Comparison of ENCODE assay signal across 8 mouse cellular contexts in genomic region chr16:21423546-21423910, GRCm38 (mm10). TPM values are rescaled to one million over a fixed set of nuclear protein-coding genes. Genes with fewer than 3 reads are reported as not detected.
DNase-seq lines count a peak whose midpoint lies in the region; ATAC-seq lines count a peak whose summit lies in the region.

No protein-coding gene starts in this region.

- H3K4me3 ChIP-seq in kidney, embryonic 14.5 days (ENCODE audit: low read length): peak overlapping the region; percentile 89
- peak overlapping the region; percentile 80 for H3K4me3 ChIP-seq in hindbrain, embryonic 15.5 days

- no peaks in the 10 kb centered on the region for H3K27me3 ChIP-seq in kidney, embryonic 14.5 days (ENCODE audit: control insufficient read depth, insufficient read depth, low read length)
- H3K27me3 ChIP-seq in hindbrain, embryonic 15.5 days: no peaks in the 10 kb centered on the region

- peak overlapping the region; percentile 66 for H3K27ac ChIP-seq in kidney, embryonic 14.5 days (ENCODE audit: low read depth, low read length)
- peak overlapping the region; percentile 78 for H3K27ac ChIP-seq in hindbrain, embryonic 15.5 days (replicated peaks)

- DNase-seq in kidney, adult 11 months: no peak
- DNase-seq in c-Kit-positive CD71-positive TER-119-negative erythroid progenitor cells, embryonic 14.5 days (ENCODE audit: low read depth): peak; percentile 40
- no peak for DNase-seq in left cerebral cortex, postnatal 36 days (ENCODE audit: low spot score in 2 of 2)
- no peak for DNase-seq in frontal cortex, adult 2 months (ENCODE audit: extremely low spot score in 1 of 2, low spot score in 1 of 2)
- DNase-seq in thymus, postnatal 36 days: no peak

- peak; percentile 72 for ATAC-seq in kidney, embryonic 14.5 days (ENCODE audit: low FRiP score, low TSS enrichment)
- no peak; the same call in 1 of the 2 replicates for ATAC-seq in hindbrain, embryonic 15.5 days (ENCODE audit: low FRiP score, low read depth)
- peak; percentile 11 for ATAC-seq in megakaryocyte, adult 5-6 weeks (ENCODE audit: poor library complexity, severe bottlenecking)

- intact Hi-C loops in left cerebral cortex, postnatal 36 days (cut with DNase I): no loop called here

- no peaks in the 10 kb centered on the region for H3K36me3 ChIP-seq in kidney, embryonic 14.5 days (ENCODE audit: control insufficient read depth, insufficient read depth, low read length)
- H3K36me3 ChIP-seq in hindbrain, embryonic 15.5 days: no peaks in the 10 kb centered on the region

- peaks cover 9% of the 10 kb centered on the region; the same call in 1 of the 2 replicates for H3K4me1 ChIP-seq in kidney, embryonic 14.5 days (ENCODE audit: control insufficient read depth, insufficient read depth, low read length)
- peaks cover 18% of the 10 kb centered on the region for H3K4me1 ChIP-seq in hindbrain, embryonic 15.5 days (replicated peaks)

- H3K9me3 ChIP-seq in kidney, embryonic 14.5 days (ENCODE audit: control insufficient read depth, low read length): no peaks in the 10 kb centered on the region
- no peaks in the 10 kb centered on the region for H3K9me3 ChIP-seq in hindbrain, embryonic 15.5 days

- 2% methylated on average over 10 of the region's 10 CpGs for WGBS in kidney, embryonic 14.5 days
- 4% methylated on average over 10 of the region's 10 CpGs for WGBS in hindbrain, embryonic 15.5 days

- peak overlapping the region; percentile 82 for H3K9ac ChIP-seq in kidney, embryonic 14.5 days (ENCODE audit: low read depth, low read length)
- peak overlapping the region; percentile 79 for H3K9ac ChIP-seq in hindbrain, embryonic 15.5 days

- H3K4me2 ChIP-seq in kidney, embryonic 14.5 days (replicated peaks; ENCODE audit: low read depth, low read length): peak overlapping the region; percentile 95
- H3K4me2 ChIP-seq in hindbrain, embryonic 15.5 days: peak overlapping the region; percentile 77

RNA-seq across cellular contexts. Expression of gene Vps8, which starts 0.6 kb away (rescaled TPM):
- polyA plus RNA-seq in kidney, embryonic 14.5 days (2014; fragmentation: Nextera tagmentation; extraction: Ambion mirVana): 6.1 and 14.2 TPM in 2 replicates
- 32.5 and 35.3 TPM in 2 replicates for polyA plus RNA-seq in hindbrain, embryonic 15.5 days (2015; fragmentation: Nextera tagmentation; extraction: Ambion mirVana)
- 11.1 and 20.9 TPM in 2 replicates for total RNA-seq in megakaryocyte, adult 5-6 weeks (2015)
- total RNA-seq in megakaryocyte, adult 5-6 weeks (2017): 13.1 and 15.9 TPM in 2 replicates
- 10 to 100 TPM; 52.6 to 55.0 TPM for total RNA-seq in left cerebral cortex, postnatal 36 days (2021)
- 29.2 and 33.3 TPM in 2 replicates for polyA plus RNA-seq in frontal cortex, adult 2 months (2012; rRNA removed)
